Mouse (Mus musculus): Measurements from ENCODE around the gene Jaml.
"Not testable (repeated sequence)": the region's sequence is repeated elsewhere in the genome, so short reads cannot be mapped to it uniquely, and the experiment has no call there.

Gene Jaml

GRCm38 (mm10) chr9:45079011-45079410 lies at the start of gene Jaml:
Jaml (plus strand) TSS chr9:45079183.
- DNase-seq (ENCODE audit: extremely low spot score, low read depth, low spot score), result no peak

DNA sequence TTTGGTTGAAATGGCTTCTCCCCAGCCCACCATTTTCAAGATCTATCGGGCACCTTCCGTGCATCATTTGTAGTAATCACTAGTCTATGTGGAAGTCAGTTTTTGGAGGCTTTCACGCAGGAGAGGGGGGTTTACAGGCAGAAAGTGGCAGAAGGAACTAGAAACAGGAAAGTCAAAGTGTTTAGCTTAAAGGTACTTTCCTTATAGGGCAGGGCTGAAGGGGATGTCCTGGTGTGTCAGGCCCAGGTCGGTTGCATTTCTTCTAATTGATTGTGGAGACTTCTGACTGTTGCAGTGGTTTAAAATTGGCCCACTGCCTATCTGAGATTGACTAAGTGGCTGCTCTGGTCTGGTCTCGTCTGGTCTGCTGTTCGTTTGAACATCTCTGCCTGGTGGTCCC lies 48.6 kb upstream of the Jaml start:
- DNase-seq (ENCODE audit: extremely low spot score, low read depth, low spot score), result no peak

GRCm38 (mm10) chr9:45032261-45032660 lies 46.7 kb upstream of the Jaml start:
- DNase-seq (ENCODE audit: extremely low spot score, low read depth, low spot score), result no peak

- no peak for DNase-seq (ENCODE audit: extremely low spot score, low read depth, low spot score)
Measured at GRCm38 (mm10) chr9:45034526-45034925, 44.5 kb upstream of the Jaml start.

DNA sequence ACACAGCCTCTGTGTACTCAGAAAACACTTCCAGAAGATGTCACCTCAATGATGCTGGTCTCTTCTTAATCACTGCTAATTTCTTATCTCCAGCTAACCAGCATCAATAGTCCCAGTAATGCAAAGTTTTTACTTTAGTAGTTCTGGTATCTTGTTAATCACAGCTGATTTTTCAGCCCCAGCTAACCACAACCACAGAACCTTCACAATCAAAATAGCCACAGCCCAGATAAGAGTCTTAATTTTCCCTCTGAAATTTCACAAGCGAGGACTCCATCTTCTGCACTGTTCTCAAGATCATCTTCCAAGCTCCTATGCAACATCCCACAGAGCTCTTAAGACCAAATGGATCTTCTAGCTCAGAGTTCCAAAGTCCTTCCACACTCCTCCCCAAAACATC lies 41.2 kb upstream of the Jaml start:
- not testable (repeated sequence) for DNase-seq (ENCODE audit: extremely low spot score, low read depth, low spot score)

- no peak for DNase-seq (ENCODE audit: extremely low spot score, low read depth, low spot score)
Measured at GRCm38 (mm10) chr9:45039499-45039898, 39.5 kb upstream of the Jaml start, which contains the start of gene Mpzl2. Mpzl2 (plus strand) TSS chr9:45039799.

DNA sequence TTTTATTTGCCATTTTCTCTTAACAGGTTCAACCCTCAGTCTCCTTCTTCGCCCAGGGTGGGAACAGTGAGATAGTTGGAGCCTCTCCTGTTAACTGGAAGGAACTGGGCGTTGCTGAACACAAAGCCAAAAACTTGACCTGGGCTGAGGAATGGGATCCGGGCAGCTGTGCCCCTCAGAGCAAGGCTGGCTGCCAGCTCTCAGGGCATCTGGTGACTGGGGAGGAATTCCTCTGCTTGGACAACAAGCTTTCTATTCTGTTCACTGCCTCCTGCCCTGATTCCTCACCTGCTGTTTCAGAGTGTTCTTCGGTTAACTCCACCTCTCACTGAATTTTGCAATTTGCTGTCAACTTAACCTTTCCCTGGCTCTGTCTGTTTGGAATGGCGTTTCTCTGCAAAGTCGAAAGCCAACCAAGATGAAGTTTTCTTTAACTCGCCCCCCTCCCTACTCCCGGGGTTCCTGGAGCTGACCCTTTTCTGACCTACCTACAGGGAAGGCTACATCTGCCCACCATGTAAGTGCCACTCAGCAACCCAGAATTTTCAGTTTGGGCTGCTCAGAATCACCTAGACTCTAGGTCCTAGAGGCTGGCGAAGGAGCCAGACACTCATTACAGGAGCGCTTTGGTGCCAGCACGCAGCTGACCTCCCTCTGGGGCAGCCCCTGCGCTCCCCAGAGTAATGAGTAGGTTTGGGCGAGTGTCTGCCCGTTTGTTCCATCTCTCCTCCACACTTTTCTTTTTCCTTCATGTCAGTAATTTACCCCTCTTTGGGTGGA lies 38.7 kb upstream of the Jaml start:
- no peak for DNase-seq (ENCODE audit: extremely low spot score, low read depth, low spot score)

DNA sequence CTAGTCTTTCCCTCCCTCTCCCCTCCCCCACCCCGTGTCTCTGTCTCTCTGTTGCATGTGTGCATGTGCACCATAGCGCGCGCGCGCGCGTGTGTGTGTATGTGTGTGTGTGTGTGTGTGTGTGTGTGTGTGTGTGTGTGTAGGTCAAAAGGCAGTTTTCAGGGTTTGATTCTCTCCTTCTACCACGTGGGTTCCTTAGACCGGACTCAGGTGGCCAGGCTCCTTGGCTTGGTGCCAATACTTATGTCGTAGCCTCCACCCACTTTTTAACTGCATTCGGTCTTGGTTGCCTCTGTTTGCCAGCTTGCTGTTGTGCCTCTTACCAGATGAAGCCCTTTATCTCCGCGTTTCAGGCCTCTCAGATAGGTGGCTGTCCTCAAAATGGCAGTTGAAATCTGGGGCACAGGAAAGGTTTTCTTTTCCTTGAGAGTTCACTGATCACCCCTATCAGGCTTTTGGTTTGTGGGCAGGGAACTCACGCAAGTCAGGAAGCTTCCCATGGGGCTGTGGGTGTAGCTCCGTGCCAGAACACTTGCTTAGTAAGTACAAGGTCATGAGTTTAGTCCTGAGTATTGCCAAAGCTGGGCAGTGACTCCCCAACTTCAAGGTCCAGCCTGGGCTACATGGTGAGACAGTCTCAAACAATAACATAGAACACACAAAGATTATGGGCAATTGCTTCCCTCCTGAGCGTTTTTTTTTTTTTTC lies 37.7 kb upstream of the Jaml start:
- no peak for DNase-seq (ENCODE audit: extremely low spot score, low read depth, low spot score)

DNA sequence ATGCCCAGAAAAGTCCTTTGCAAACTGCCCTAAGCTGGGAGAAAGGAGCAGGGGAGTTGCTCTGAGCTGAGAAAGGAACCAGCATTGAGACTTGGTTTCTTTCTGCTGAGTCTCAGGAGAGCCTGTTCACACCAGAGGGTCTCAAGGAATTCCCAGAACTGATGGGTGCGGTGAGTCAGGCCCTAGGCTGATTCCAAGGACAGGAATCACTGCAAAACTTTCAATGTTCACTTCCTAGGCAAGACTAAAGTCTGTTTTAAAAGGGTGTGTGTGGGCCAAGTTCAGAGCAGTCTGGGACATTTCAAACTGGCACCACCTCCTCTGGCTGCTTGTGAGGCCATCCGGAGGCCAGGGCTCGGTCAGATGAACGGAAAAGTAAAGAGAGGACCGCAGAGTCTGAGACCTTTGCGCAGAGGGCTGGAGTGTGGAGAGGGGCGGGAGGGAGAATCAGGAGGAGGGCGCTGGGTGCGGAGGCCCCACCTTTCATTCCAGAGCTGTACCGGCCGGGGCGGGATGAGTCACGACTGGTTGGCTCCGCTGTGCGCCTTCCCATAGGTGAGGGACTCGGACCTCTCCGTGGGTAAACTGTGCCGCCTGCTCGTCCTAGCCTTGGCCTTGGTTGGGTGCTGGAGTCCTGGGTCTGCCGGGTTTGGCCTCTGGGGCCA lies 36.8 kb upstream of the Jaml start:
- no peak for DNase-seq (ENCODE audit: extremely low spot score, low read depth, low spot score)

- DNase-seq (ENCODE audit: extremely low spot score, low read depth, low spot score), result no peak
Measured at GRCm38 (mm10) chr9:45042947-45043346, 36.0 kb upstream of the Jaml start.

DNA sequence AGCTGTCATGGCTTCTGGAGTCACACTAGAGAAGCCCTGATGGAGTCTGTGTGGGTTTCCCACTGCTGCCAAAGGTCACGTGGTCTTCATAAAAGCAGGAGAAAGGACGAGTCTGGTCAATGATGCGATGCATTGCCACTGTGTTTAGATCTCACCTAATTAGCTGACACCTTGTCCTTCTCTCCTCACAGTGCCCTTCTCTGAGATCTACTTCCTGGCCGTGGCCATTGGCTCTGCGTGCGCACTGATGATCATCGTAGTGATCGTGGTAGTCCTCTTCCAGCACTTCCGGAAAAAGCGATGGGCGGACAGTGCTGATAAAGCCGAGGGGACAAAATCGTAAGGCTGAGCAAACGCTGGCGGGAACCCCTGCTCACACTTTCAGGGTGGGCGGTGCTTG lies 32.0 kb upstream of the Jaml start:
- DNase-seq (ENCODE audit: extremely low spot score, low read depth, low spot score), result no peak

DNA sequence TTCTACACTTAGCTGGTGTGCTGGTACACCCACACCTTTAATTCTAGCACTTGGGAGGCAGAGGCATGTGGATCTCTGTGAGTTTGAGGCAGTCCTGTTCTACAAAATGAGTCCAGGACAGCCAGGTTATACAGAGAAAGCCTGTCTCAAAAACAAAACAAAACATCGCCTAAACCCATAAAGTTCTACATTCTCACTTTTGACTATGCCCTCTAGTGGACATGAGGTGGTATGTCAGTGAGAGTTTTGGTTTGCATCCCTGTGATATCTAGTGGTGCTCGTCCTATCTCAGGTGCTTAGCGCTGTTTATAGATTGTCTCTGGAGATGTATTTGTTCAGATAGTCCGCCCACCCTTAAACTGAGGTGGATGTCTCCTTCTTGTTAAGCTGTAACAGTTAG lies 30.5 kb upstream of the Jaml start:
- DNase-seq (ENCODE audit: extremely low spot score, low read depth, low spot score), result no peak

GRCm38 (mm10) chr9:45049731-45050130 lies 29.3 kb upstream of the Jaml start:
- no peak for DNase-seq (ENCODE audit: extremely low spot score, low read depth, low spot score)

DNA sequence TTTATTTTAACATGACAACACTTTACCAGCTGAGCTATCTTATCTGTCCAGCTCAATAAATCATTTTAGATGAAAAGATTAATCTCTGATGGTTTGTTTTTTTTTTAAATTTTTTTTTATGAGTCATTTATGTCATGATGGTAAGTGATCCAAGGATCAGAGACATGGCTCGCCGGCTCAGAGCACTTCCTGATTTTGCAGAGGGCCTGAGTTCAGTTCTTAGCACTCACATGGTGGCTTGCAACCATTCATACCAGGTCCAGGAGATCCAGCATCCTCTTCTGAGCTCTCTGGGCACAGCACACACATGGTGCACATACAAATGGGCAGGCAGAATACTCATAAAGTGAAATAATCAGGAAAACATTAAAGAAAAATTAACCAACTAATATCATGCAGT lies 28.7 kb upstream of the Jaml start:
- DNase-seq (ENCODE audit: extremely low spot score, low read depth, low spot score), result no peak

- DNase-seq (ENCODE audit: extremely low spot score, low read depth, low spot score), result peak; percentile 85
Measured at GRCm38 (mm10) chr9:45055082-45055713, 23.8 kb upstream of the Jaml start, which contains the start of gene Mpzl3. Mpzl3 (plus strand) TSS chr9:45055186.

DNA sequence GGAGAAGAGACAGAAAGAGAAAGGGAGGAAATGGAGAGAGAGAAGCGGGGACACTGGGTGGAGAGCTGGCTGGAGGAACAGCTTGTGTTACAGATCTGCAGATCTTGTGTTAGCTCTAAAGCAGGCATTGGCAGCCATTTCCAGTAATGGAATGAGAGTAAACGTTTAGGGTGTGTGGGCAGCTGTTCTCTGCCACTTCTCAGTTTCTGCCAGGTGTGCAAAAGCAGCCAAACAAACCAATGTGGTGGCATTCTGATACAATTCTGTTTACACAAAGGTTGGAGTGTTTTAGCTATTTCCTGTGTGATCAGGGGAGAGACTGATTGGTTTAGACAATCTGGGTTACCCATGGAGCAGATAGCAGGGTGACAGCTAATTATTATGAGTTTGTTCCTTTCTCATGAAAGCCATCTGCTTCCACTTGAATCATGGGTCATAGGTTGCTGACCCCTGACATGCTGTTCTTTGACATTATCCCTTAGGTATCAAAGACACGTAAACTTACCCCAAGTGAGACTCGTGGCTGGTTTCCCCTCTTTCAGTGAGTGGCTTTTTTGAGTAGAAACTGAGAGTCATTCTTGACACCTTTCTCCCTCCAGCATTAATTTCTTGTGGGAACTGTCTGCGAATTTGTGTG lies 20.6 kb upstream of the Jaml start:
- no peak for DNase-seq (ENCODE audit: extremely low spot score, low read depth, low spot score)

DNA sequence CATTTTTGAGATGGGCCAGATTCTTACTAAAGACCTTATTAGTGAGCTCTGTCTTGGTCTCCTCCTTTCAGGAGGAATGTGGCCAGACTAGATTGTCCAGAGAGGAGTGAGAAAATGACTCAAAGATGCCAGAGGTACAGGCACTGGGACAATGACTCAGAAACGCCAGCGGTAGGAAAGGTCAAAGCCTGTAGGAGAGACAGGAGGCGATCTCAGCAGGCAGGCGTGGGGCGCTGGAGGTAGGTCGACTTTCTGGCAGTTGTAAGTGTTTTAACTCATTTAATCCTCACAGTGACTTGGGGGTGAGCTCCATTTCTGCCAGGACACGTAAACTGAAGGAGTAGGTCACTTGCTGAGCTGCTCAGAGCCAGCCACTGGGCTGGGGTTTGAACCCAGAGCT lies 18.8 kb upstream of the Jaml start:
- no peak for DNase-seq (ENCODE audit: extremely low spot score, low read depth, low spot score)

DNA sequence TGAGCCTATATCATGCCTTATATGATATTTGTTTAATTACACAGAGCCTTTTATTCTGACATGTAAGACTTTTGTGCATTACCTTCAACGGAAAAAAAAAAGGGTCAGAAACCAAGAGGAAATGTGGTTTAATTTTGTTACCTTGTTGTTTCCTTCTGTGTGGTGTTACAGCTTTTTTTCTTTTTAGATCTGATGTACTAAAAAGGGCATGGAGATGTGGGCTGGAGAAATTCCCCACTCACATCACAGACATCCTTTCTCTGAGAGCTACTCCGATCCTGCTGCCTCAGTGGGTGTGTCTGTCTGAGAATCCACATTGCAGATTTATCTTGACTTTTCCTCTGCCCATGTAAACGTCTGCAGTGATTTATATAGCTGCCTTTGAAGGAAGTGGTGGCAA lies 16.3 kb upstream of the Jaml start:
- DNase-seq (ENCODE audit: extremely low spot score, low read depth, low spot score), result no peak

GRCm38 (mm10) chr9:45064421-45064820 lies 14.6 kb upstream of the Jaml start:
- DNase-seq (ENCODE audit: extremely low spot score, low read depth, low spot score), result no peak

DNA sequence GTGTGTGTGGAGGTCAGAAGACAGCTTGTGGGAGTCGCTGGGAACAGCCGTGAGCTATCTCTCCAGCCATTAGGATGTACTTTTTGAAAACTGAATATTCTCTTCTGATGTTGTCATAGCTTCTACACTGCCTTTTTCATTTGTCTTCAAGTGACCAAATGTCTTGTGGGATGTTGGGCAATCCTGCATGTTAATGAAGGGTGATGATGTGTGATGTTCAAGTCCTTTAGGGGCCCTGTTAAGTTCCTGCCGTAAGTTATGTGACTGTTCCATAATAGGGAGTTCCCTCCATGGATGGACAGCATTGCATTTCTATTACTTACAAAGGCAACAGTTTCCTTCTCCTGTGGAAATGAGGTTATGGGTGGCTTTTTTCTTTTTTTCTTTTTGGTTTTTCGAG lies 12.2 kb upstream of the Jaml start:
- DNase-seq (ENCODE audit: extremely low spot score, low read depth, low spot score), result no peak

- DNase-seq (ENCODE audit: extremely low spot score, low read depth, low spot score), result no peak
Measured at GRCm38 (mm10) chr9:45071800-45072199, 7.2 kb upstream of the Jaml start.
